Mouse (Mus musculus): ENCODE measurements around the gene Tmem208. TPM values are rescaled to one million over a fixed set of nuclear protein-coding genes. Genes with fewer than 3 reads are reported as not detected.
A peak's percentile ranks its signal among the peaks of the same experiment; 100 is the strongest.

Gene Tmem208
- polyA plus RNA-seq, 1 experiment from 2014 or later = 84.2 TPM

DNA sequence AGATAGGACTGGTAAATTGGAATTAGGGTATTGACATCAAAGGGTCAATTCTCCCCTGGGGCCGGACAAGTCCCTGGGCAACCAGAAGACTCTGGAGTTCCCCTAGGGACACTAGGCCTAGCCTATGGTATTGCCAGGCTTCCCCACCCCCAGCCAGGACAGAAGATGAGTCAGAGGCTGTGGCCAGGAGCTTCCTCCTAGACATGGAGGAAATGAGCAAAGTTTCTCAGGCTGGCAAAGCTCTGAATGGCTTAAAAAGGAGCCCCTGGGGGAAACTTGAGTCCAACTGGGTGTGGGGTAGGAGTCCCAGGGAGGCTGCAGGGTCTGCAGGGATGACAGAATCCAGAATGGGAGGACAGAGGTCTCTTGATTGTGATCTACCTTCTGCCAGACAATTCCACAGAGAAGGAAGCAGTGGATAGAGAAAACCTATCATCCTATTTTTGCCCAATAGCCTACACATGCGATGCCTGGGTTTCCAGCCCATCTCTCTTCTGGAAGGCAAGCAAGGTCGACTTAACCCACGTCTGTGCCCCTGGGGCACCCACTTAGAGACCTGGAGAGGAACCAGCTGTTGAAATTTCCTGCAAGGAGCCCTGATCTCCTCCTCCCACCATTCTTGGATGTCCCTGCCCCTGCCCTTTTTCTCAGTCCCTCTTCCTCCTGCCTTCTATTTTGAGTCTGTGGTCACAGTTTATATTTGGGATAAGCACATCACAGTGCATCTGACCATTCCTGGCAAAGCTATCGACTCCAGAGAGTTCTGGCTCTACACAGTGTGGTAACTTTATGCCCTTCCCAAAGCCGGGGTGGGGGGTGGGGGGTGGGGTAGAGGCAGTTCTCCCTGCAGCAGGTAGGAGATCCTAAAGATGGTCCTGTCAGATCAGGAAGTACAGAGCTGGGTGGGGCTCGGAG lies 19.2 kb downstream of the Tmem208 start:
- Histone ChIP-seq H3K9me3 (replicated peaks; ENCODE audit: control insufficient read depth, low read length) (no peaks in the 10 kb centered on the region), H3K36me3 (ENCODE audit: control insufficient read depth, insufficient read depth) (no peaks in the 10 kb centered on the region), H3K4me3 (ENCODE audit: low read length) (no peak overlapping the region; the same call in 1 of the 2 replicates), H3K27me3 (ENCODE audit: control insufficient read depth, insufficient read depth, low read length) (no peaks in the 10 kb centered on the region), H3K4me2 (ENCODE audit: low read depth, low read length) (peak overlapping the region; percentile 87), H3K27ac (ENCODE audit: low read length) (peak overlapping the region; percentile 92), H3K4me1 (ENCODE audit: control insufficient read depth, insufficient read depth, low read length) (peaks cover 47% of the 10 kb centered on the region), H3K9ac (ENCODE audit: low read length) (peak overlapping the region; percentile 53)
- 40% methylated on average over 7 of the region's 7 CpGs for WGBS
- no peak for ATAC-seq (replicated peaks; ENCODE audit: extremely low read depth, insufficient read depth, low FRiP score)

DNA sequence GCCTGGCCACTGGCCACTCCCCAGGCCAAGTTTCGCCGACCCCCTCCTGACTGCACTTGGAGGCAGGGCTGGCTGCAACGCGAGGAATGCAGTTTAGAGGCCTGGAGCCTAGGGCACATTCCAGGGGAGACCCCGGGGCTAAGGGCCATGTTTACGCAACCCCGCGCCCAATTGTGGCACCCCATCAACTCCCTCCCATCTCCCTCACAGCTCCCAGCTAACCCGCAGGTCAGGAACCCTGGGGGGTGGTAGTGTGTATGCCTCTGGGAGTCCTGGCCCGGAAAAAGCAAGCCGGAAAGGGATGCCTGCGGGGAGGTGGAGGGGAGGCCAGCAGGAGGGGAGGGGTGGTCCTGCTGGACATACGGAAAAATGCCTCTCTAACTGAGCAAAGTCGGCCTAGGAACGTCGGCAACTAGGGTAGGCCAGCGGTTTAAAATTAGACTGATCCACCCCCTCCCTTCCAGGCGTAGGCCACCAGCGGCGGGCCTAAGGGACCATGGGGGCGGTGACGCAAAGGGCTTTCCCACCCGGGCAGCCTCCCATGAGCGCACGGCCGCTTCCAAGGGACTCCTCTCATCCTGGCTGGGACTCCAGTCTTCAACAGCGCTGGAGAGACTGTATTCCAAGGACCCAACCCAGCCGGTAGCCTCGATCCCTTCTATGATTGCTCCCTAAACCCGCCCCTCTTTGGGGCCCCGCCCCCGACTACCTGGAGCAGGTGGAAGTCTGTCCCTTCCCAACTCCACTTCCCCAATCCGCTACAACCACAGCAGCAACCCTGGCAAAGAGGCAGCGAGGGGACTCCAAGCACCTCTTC lies 20.7 kb downstream of the Tmem208 start:
- H3K36me3 ChIP-seq (ENCODE audit: control insufficient read depth, insufficient read depth) = no peaks in the 10 kb centered on the region
- peak overlapping the region; percentile 87 for H3K9ac ChIP-seq (ENCODE audit: low read length)
- H3K27me3 ChIP-seq (ENCODE audit: control insufficient read depth, insufficient read depth, low read length) = peaks cover 2% of the 10 kb centered on the region; the same call in 1 of the 2 replicates
- H3K4me2 ChIP-seq (ENCODE audit: low read depth, low read length) = peak overlapping the region; percentile 87
- H3K9me3 ChIP-seq (replicated peaks; ENCODE audit: control insufficient read depth, low read length) = no peaks in the 10 kb centered on the region
- H3K4me1 ChIP-seq (ENCODE audit: control insufficient read depth, insufficient read depth, low read length) = peaks cover 44% of the 10 kb centered on the region
- peak; percentile 39 for ATAC-seq (replicated peaks; ENCODE audit: extremely low read depth, insufficient read depth, low FRiP score)
- H3K27ac ChIP-seq (ENCODE audit: low read length) = peak overlapping the region; percentile 92
- 2% methylated on average over 34 of the region's 34 CpGs for WGBS
- peak overlapping the region; percentile 73 for H3K4me3 ChIP-seq (ENCODE audit: low read length)

DNA sequence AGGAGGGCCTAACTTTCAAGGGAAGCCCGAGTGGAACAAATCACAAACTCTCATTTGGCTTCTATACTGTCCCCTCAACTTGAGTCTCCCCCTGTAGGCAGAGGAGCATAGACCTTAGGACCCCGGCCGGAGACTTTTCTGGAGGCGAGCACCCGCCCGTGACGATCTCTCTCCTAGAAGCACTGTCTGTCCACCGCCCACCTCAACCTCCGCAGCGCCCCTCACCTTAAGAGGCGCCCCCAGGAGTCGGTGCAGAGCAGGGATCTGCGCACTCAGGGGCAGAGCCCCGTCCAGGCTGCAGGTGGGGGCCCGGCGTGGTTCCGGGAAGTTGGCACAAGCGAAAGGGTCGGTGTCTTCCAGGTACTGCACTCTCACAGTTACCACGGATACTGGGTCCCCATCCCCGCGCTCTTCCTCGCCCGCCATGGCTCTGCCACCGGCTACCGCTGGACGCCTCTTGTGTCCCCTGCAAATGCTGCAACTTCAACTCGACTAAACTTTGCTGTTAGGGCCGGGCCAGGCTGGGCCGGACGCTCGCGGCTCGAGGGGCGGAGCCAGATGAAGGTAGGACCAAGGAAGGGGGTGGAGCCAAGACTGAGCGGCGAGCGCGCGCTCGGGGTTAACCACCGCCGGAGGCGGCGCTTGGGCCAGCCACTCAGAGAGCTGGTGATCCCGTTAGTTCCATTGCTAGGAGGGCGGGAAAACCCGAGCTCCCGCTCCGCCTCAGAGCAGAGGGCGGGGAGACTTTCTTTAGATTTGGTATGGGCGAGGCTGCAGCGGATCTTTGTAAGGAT lies 21.5 kb downstream of the Tmem208 start, which contains the start of gene Fhod1:
TSS of gene Fhod1 (minus strand) at position 526 of the 794 bp plus-strand sequence.
- Histone ChIP-seq H3K27me3 (ENCODE audit: control insufficient read depth, insufficient read depth, low read length) (peaks cover 2% of the 10 kb centered on the region; the same call in 1 of the 2 replicates), H3K4me1 (ENCODE audit: control insufficient read depth, insufficient read depth, low read length) (peaks cover 44% of the 10 kb centered on the region)
- under 1% methylated on average over 53 of the region's 53 CpGs for WGBS

DNA sequence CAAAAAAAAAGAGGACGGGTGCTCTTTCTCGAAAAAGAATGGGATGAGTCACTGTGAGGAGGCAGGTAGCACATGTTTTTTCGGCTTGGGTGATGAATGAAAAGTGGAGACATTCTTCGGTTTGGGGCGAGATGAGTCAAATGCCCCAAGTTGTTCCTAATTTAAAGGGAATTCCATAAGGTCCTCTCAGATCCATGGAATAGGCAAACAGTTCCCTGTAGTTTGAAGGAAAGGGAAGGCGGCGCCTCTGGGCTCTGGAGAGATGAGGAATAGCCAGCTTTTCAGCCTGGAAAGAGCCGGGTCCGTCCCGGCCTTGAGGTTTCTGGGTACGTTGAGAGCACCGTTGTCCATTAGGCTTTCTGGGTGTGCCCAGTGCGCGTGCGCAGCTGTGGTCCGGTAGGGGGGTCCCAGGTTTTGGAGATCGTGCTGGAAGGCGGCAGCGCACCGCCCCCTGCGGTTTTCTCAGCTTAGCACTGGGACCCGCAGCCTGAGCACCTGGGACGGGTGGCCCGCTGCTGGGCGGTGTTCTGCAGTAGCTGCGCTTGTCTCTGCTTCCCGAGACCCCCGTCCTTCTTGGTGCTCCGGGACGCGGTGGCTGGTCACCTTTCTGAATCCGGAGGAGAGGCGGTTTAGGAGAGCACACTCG lies 22.4 kb downstream of the Tmem208 start, which contains the start of gene Slc9a5:
TSS of gene Slc9a5 (plus strand) at position 394 of the 646 bp plus-strand sequence.
- peaks cover 2% of the 10 kb centered on the region; the same call in 1 of the 2 replicates for H3K27me3 ChIP-seq (ENCODE audit: control insufficient read depth, insufficient read depth, low read length)
- no peak for ATAC-seq (replicated peaks; ENCODE audit: extremely low read depth, insufficient read depth, low FRiP score)
- H3K4me1 ChIP-seq (ENCODE audit: control insufficient read depth, insufficient read depth, low read length) = peaks cover 44% of the 10 kb centered on the region
- peak within 1 kb of the TSS; percentile 73 for H3K4me3 ChIP-seq (ENCODE audit: low read length)
- peak within 1 kb of the TSS; percentile 92 for H3K27ac ChIP-seq (ENCODE audit: low read length)
- no peaks in the 10 kb centered on the region for H3K36me3 ChIP-seq (ENCODE audit: control insufficient read depth, insufficient read depth)
- peak within 1 kb of the TSS; percentile 87 for H3K9ac ChIP-seq (ENCODE audit: low read length)
- WGBS = under 1% methylated on average over 34 of the region's 34 CpGs
- no peaks in the 10 kb centered on the region for H3K9me3 ChIP-seq (replicated peaks; ENCODE audit: control insufficient read depth, low read length)
- H3K4me2 ChIP-seq (ENCODE audit: low read depth, low read length) = peak within 1 kb of the TSS; percentile 87

More for the DNA sequence above, 21.5 kb downstream of the Tmem208 start, which contains the start of gene Fhod1:
- peak within 1 kb of the TSS; percentile 87 for H3K9ac ChIP-seq (ENCODE audit: low read length)
- peak; percentile 88 for ATAC-seq (replicated peaks; ENCODE audit: extremely low read depth, insufficient read depth, low FRiP score)
- no peaks in the 10 kb centered on the region for H3K36me3 ChIP-seq (ENCODE audit: control insufficient read depth, insufficient read depth)
- H3K9me3 ChIP-seq (replicated peaks; ENCODE audit: control insufficient read depth, low read length) = no peaks in the 10 kb centered on the region
- H3K4me2 ChIP-seq (ENCODE audit: low read depth, low read length) = peak within 1 kb of the TSS; percentile 87
- H3K4me3 ChIP-seq (ENCODE audit: low read length) = peak within 1 kb of the TSS; percentile 73
- H3K27ac ChIP-seq (ENCODE audit: low read length) = peak within 1 kb of the TSS; percentile 92

DNA sequence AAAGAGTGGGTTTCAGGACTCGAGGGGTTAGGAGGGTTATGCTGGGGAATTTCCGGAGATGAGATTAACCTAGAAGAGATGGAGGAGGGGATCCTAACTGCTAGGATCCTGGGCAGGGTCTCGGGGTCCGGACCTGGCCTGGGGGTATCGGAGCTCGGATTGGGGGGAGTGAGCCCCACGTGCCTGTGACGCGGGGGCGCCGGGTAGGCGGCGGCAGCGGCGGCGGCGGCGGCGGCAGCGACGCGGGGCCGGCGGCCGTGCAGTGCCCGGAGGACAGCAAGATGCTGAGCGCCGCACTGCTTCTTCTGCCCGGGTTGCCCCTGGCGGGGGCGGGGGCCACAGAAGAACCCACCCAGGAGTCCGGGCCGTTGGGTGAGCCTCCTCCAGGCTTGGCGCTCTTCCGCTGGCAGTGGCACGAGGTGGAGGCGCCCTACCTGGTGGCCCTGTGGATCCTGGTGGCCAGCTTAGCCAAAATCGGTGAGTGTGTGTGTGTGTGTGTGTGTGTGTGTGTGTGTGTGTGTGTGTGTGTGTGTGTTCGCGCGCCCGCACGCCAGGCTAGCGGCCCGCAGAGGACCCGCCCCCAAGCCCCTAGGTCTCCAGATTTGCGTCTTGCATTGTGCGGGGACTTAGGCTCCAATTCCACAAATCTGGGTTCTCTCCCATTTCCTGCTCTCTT lies 23.1 kb downstream of the Tmem208 start:
- H3K4me1 ChIP-seq (ENCODE audit: control insufficient read depth, insufficient read depth, low read length) = peaks cover 42% of the 10 kb centered on the region
- ATAC-seq (replicated peaks; ENCODE audit: extremely low read depth, insufficient read depth, low FRiP score) = no peak
- under 1% methylated on average over 44 of the region's 48 CpGs for WGBS

DNA sequence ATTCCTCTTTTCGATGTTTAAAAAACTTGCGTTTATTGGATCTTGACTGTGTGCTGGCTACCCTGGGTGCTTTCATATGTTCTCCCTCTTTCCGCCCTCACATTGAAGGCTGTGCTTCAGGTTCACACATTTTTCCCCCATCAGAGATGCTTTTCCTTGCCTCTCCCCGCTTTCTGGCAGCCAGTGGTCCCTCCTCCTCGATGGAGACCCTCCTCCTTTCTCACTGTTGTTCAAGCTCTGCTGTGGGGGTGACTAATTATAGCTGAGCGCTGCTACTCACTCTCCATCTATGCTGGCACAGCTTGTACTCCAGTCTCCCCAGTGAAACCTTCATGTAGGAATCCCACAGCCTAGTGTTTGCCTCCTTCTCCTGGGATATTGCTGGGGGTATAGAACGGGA lies 24.0 kb downstream of the Tmem208 start:
- WGBS = 26% methylated on average over 7 of the region's 7 CpGs
- Histone ChIP-seq H3K36me3 (ENCODE audit: control insufficient read depth, insufficient read depth) (no peaks in the 10 kb centered on the region), H3K4me1 (ENCODE audit: control insufficient read depth, insufficient read depth, low read length) (peaks cover 33% of the 10 kb centered on the region), H3K4me3 (ENCODE audit: low read length) (peak overlapping the region; percentile 73; the same call in 1 of the 2 replicates), H3K27ac (ENCODE audit: low read length) (no peak overlapping the region), H3K9me3 (replicated peaks; ENCODE audit: control insufficient read depth, low read length) (no peaks in the 10 kb centered on the region), H3K27me3 (ENCODE audit: control insufficient read depth, insufficient read depth, low read length) (peaks cover 2% of the 10 kb centered on the region; the same call in 1 of the 2 replicates), H3K4me2 (ENCODE audit: low read depth, low read length) (peak overlapping the region; percentile 87), H3K9ac (ENCODE audit: low read length) (no peak overlapping the region; the same call in 1 of the 2 replicates)
- no peak for ATAC-seq (replicated peaks; ENCODE audit: extremely low read depth, insufficient read depth, low FRiP score)

More for the DNA sequence above, 23.1 kb downstream of the Tmem208 start:
- no peaks in the 10 kb centered on the region for H3K9me3 ChIP-seq (replicated peaks; ENCODE audit: control insufficient read depth, low read length)
- H3K9ac ChIP-seq (ENCODE audit: low read length) = peak overlapping the region; percentile 73
- peaks cover 2% of the 10 kb centered on the region; the same call in 1 of the 2 replicates for H3K27me3 ChIP-seq (ENCODE audit: control insufficient read depth, insufficient read depth, low read length)
- peak overlapping the region; percentile 87 for H3K4me2 ChIP-seq (ENCODE audit: low read depth, low read length)
- no peaks in the 10 kb centered on the region for H3K36me3 ChIP-seq (ENCODE audit: control insufficient read depth, insufficient read depth)
- H3K4me3 ChIP-seq (ENCODE audit: low read length) = peak overlapping the region; percentile 73
- H3K27ac ChIP-seq (ENCODE audit: low read length) = no peak overlapping the region

DNA sequence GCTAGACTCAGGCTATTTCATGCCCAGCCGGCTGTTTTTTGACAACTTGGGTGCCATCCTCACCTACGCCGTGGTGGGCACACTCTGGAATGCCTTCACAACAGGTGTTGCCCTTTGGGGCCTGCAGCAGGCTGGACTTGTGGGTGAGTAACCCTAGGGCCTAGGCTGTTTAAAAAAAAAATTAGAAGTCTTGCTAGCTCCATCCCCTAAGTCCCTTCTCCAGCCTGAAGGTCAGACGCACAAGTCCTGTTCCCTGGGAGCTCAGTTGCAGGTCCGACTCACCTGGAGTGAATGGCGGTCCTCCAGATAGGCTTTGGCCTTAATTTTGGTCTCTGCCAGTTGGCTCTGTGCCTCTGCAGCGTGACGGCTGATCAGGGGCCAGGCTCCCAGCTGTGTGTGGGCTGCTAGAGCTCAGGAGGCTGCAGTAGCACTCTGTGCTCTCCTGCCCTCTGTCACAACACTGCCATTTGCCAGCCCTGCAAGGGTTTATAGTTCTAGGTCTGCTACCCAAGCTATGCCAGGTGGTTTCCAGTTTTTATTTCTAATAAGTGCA lies 27.5 kb downstream of the Tmem208 start:
- Histone ChIP-seq H3K36me3 (ENCODE audit: control insufficient read depth, insufficient read depth) (no peaks in the 10 kb centered on the region), H3K27me3 (ENCODE audit: control insufficient read depth, insufficient read depth, low read length) (peaks cover 2% of the 10 kb centered on the region; the same call in 1 of the 2 replicates), H3K9me3 (replicated peaks; ENCODE audit: control insufficient read depth, low read length) (no peaks in the 10 kb centered on the region), H3K4me2 (ENCODE audit: low read depth, low read length) (no peak overlapping the region), H3K4me3 (ENCODE audit: low read length) (no peak overlapping the region), H3K9ac (ENCODE audit: low read length) (no peak overlapping the region), H3K27ac (ENCODE audit: low read length) (no peak overlapping the region), H3K4me1 (ENCODE audit: control insufficient read depth, insufficient read depth, low read length) (peaks cover 13% of the 10 kb centered on the region)
- no peak for ATAC-seq (replicated peaks; ENCODE audit: extremely low read depth, insufficient read depth, low FRiP score)
- WGBS = 62% methylated on average over 8 of the region's 8 CpGs

Data from heart, embryonic 16.5 days (tissue).